16 mouse cellular contexts compared by ENCODE assay signal in the genomic region with DNA sequence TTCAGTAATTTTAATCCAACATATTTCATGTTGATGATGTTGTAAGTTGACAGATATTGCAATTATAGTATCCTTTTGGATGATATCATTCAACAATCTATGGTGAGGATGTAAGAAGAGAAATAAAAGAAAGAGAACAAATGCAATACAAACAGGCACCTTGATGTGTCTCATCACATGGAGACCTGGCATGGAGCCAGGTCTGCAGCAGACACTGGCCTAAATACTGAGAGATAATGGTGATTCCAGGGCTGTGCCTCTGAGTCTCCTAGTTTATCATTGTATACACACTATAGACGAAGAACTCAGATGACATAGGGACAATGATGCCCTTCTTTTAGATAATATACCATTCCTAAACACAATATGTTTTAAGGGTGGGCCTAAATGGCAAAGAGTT.
"Had no signal": no experiment of that assay in that cellular context is flagged by ENCODE, and none has a peak within 500 bp of the region (broad histone marks: within the 10 kb centered on the region; RNA-seq: fewer than 3 reads in every experiment).

No protein-coding gene starts in this region.

- DNase-seq: kidney, adult 18-20 months; kidney, adult 9 months; kidney, postnatal 14 days; kidney, postnatal 4 days; liver, postnatal 0 days; lung, embryonic 14.5 days; thymus, adult 2 months; thymus, postnatal 14 days; thymus, postnatal 4 days had no signal

- H3K36me3 ChIP-seq: midbrain, embryonic 12.5 days had no signal

- H3K9me3 ChIP-seq: midbrain, embryonic 12.5 days had no signal

- H3K4me1 ChIP-seq: midbrain, embryonic 12.5 days had no signal

- H3K27me3 ChIP-seq: midbrain, embryonic 12.5 days had no signal

- H3K9ac ChIP-seq: liver, embryonic 14.5 days; liver, postnatal 0 days; lung, embryonic 14.5 days; midbrain, embryonic 12.5 days had no signal

- H3K4me2 ChIP-seq: liver, embryonic 11.5 days; lung, embryonic 14.5 days; midbrain, embryonic 12.5 days had no signal

- ATAC-seq: liver, postnatal 0 days; lung, postnatal 0 days; midbrain, embryonic 16.5 days had no signal

- H3K4me3 ChIP-seq: midbrain, embryonic 12.5 days had no signal

- H3K27ac ChIP-seq: liver, embryonic 14.5 days; macrophage; midbrain, embryonic 12.5 days; stomach, postnatal 0 days had no signal
